26 mouse cellular contexts compared by ENCODE assay signal in genomic region chr17:30848086-30848485, GRCm38 (mm10). TPM values are rescaled to one million over a fixed set of nuclear protein-coding genes. Genes with fewer than 3 reads are reported as not detected.
A peak's percentile ranks its signal among the peaks of the same experiment; 100 is the strongest.
DNase-seq lines count a peak whose midpoint lies in the region; ATAC-seq and TF ChIP-seq lines count a peak whose summit lies in the region.
"Had no signal": no experiment of that assay in that cellular context is flagged by ENCODE, and none has a peak within 500 bp of the region (broad histone marks: within the 10 kb centered on the region; RNA-seq: fewer than 3 reads in every experiment).

No protein-coding gene starts in this region.

- intact Hi-C loops in heart, postnatal 25 days (cut with DNase I), result no loop called here

- no peaks in the 10 kb centered on the region for H3K9me3 ChIP-seq in E14TG2a.4 (ENCODE audit: low read length)
- H3K9me3 ChIP-seq: embryonic facial prominence, embryonic 13.5 days; embryonic facial prominence, embryonic 15.5 days; forebrain, embryonic 10.5 days; forebrain, embryonic 12.5 days had no signal

- H3K4me3 ChIP-seq in E14TG2a.4 (replicated peaks; ENCODE audit: low read length), result no peak overlapping the region
- H3K4me3 ChIP-seq: embryonic facial prominence, embryonic 13.5 days; embryonic facial prominence, embryonic 15.5 days; erythroblast, embryonic 14.5 days; forebrain, embryonic 10.5 days; forebrain, embryonic 12.5 days had no signal

- TF ChIP-seq CTCF in E14TG2a.4 (conservative IDR thresholded peaks at IDR 0.05; ENCODE audit: low read length), result peak; percentile 73

- H3K27me3 ChIP-seq in E14TG2a.4 (ENCODE audit: insufficient read depth, low read length), result no peaks in the 10 kb centered on the region
- H3K27me3 ChIP-seq: embryonic facial prominence, embryonic 13.5 days; embryonic facial prominence, embryonic 15.5 days; forebrain, embryonic 12.5 days had no signal

- DNase-seq in ES-CJ7 (ENCODE audit: low read depth, low spot score) (peak; percentile 49), R1 (ENCODE audit: low read depth, low spot score) (peak; percentile 60)
- no peak for DNase-seq in heart, postnatal 25 days (ENCODE audit: low spot score)
- no peak for DNase-seq in adrenal gland, postnatal 4 days (ENCODE audit: low spot score in 2 of 2)
- DNase-seq: adrenal gland, adult 8-10 months; adrenal gland, postnatal 14 days; adrenal gland, postnatal 36 days; cerebellum, adult 11 months; cerebellum, adult 18-20 months; cerebellum, adult 8-10 months; cerebellum, adult 9-11 months; cerebellum, postnatal 14 days; cerebellum, postnatal 36 days; embryo, embryonic 11 days had no signal

- H3K36me3 ChIP-seq in E14TG2a.4 (ENCODE audit: insufficient read depth, low read length), result peaks cover 43% of the 10 kb centered on the region
- H3K36me3 ChIP-seq: embryonic facial prominence, embryonic 13.5 days; embryonic facial prominence, embryonic 15.5 days; forebrain, embryonic 10.5 days; forebrain, embryonic 12.5 days had no signal

- no peak for ATAC-seq in megakaryocyte progenitor cell, adult 5-6 weeks (replicated peaks; ENCODE audit: poor library complexity)
- ATAC-seq: activated CD4-positive, CD25-positive, alpha-beta regulatory T cell, adult 4 months; forebrain, embryonic 14.5 days; forebrain, embryonic 16.5 days; Patski had no signal

- H3K4me1 ChIP-seq in E14TG2a.4 (replicated peaks; ENCODE audit: low read depth, low read length), result no peaks in the 10 kb centered on the region
- H3K4me1 ChIP-seq: embryonic facial prominence, embryonic 13.5 days; embryonic facial prominence, embryonic 15.5 days; forebrain, embryonic 10.5 days; forebrain, embryonic 12.5 days had no signal

RNA-seq across cellular contexts. Expression of gene Glp1r, which starts 53.5 kb away (rescaled TPM):
- total RNA-seq in megakaryocyte progenitor cell, adult 5-6 weeks (2015), result not detected in 2 replicates
- not detected in 2 replicates for total RNA-seq in megakaryocyte progenitor cell, adult 5-6 weeks (2017)
- under 1 TPM; 0.44 to 0.59 TPM for total RNA-seq in heart, postnatal 25 days (2021)
- 1 to 10 TPM in 1 of 2 experiments, under 1 TPM in 1; 0.37 to 2.9 TPM for total RNA-seq in adrenal gland, postnatal 4 days (2021)
- total RNA-seq: common myeloid progenitor, adult 5-6 weeks had no signal

Comparison
In these comparisons a context has a peak if more than half of its experiments do, and no peak if none do; other contexts are left out.
1. DNase-seq: peak in ES-CJ7 (single experiment) and R1 (single experiment); none in heart, postnatal 25 days (single experiment) and adrenal gland, postnatal 4 days (0 of 2).